Mouse (Mus musculus): ENCODE measurements around the gene Tex13a. TPM values are rescaled to one million over a fixed set of nuclear protein-coding genes. Genes with fewer than 3 reads are reported as not detected.

Gene Tex13a
- not detected for total RNA-seq (2021)
- long read RNA-seq, experiment 1 = 0 reads
- long read RNA-seq, experiment 2 = 0 reads

GRCm38 (mm10) chrX:138209480-138209879 is at the start of gene Tex13a:
Gene Tex13a (minus strand): TSS chrX:138209580.
- DNase-seq (ENCODE audit: low spot score in 2 of 2) = no peak

GRCm38 (mm10) chrX:138234626-138235025 is 25.2 kb upstream of the Tex13a start:
- no peak for DNase-seq (ENCODE audit: low spot score in 2 of 2)

- DNase-seq (ENCODE audit: low spot score in 2 of 2) = peak in 1 of 2 experiments; percentile 29
Measured at GRCm38 (mm10) chrX:138170146-138170545, 39.2 kb downstream of the Tex13a start.

Measured in layer of hippocampus, postnatal 14 days (tissue).